Mouse (Mus musculus) heart, embryonic 10.5 days (tissue): ENCODE results near the gene Pcbp1. TPM values are rescaled to one million over a fixed set of nuclear protein-coding genes. Genes with fewer than 3 reads are reported as not detected.

Source experiments
- DNase-seq: peaks from one replicate; pipeline ENCODE4 v3.0.0-alpha.2; 2017; ENCODE audit warnings: low spot score
- H3K27ac ChIP-seq: fragments of 300-500 bp; sonication (generic); 2 replicates; pipeline ENCODE4 v1.5.1; 2016; ENCODE audit warnings: mild to moderate bottlenecking
- H3K27me3 ChIP-seq: fragments of 300-500 bp; sonication (generic); 2 replicates; pipeline ENCODE4 v1.6.1; 2016; ENCODE audit warnings: mild to moderate bottlenecking; ENCODE audit not compliant: poor library complexity, insufficient read depth, severe bottlenecking
- H3K36me3 ChIP-seq: fragments of 300-500 bp; sonication (generic); 2 replicates; pipeline ENCODE4 v1.6.1; 2016; ENCODE audit warnings: mild to moderate bottlenecking, moderate library complexity
- H3K4me1 ChIP-seq: fragments of 300-500 bp; sonication (generic); 2 replicates; pipeline ENCODE4 v1.6.1; 2016; ENCODE audit warnings: mild to moderate bottlenecking
- H3K4me3 ChIP-seq: fragments of 300-500 bp; sonication (generic); 2 replicates; pipeline ENCODE4 v1.5.1; 2016; ENCODE audit warnings: mild to moderate bottlenecking, moderate library complexity
- H3K9me3 ChIP-seq: fragments of 300-500 bp; sonication (generic); 2 replicates; pipeline ENCODE4 v1.6.1; 2016; ENCODE audit warnings: mild to moderate bottlenecking, moderate library complexity
- WGBS: fragments of 180-500 bp; shearing (Covaris S2); methylation state at CpG from one replicate; pipeline ENCODE4 v1.1.7; 2016; 5-methylcytosine and 5-hydroxymethylcytosine counted together
- polyA plus RNA-seq: library from polyadenylated mRNA; unstranded; fragments of >200 nt; fragmentation: Nextera tagmentation; extraction: Ambion mirVana; gene quantifications from 2 replicates; pipeline ENCODE4 v1.2.1, GENCODE M21; 2016

The Pcbp1 gene
- polyA plus RNA-seq, 1 experiment from 2014 or later = 428 TPM

DNA sequence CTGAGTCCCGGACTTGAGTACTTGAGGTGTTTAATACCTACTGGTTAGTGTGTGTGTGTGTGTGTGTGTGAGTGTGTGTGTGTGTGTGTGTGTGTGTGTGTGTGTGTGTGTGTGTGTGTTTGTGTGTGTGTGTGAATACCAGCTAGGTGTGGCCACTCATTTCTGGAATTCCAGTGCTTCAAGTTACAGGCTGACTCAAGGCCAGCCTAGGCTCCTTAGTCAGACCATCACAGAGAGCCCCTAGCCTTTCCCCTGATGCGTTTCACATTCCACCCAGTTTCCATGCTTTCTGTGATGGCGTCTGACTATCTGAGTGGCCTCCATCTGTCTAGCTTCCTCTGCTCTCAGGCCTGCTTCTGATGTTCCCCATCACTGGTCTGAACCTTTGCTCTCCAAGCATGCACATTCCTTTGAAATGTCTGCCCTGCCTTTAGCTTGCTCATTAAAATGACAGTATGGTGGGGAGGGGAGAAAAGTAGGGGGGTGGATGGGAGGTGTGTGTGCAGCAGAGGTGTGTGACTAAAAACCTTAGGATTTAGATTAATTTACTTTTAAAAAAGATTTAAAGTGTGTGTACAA lies 6.3 kb downstream of the Pcbp1 start:
- Histone ChIP-seq H3K4me1 (peaks cover 19% of the 10 kb centered on the region), H3K4me3 (no peak overlapping the region), H3K36me3 (peaks cover 25% of the 10 kb centered on the region), H3K27ac (no peak overlapping the region), H3K27me3 (no peaks in the 10 kb centered on the region), H3K9me3 (no peaks in the 10 kb centered on the region)
- 66% methylated on average over 3 of the region's 3 CpGs for WGBS
- no peak for DNase-seq

DNA sequence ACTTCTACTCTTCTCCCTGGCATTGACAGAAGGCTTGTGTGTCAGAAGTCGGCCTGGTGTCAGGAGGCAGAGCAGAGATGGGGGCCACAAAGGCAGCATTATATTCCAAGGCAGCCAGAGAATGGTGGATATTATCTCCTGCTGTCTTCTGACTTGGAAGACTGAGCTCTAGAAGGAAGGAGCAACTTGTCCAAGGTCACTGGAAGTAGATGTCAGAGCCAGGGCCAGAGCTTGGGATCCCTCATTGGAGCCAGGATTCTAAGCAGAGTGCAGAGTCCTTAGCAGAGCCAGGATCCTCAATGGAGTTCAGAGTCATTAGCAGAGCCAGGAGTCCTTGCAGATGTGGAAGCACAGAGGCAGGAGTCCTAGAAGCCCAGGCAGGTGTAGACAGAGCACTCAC lies 10.1 kb downstream of the Pcbp1 start:
- no peaks in the 10 kb centered on the region for H3K27me3 ChIP-seq
- WGBS = 68% methylated on average over 1 of the region's 1 CpGs
- 0 out of 2 replicates have a peak, but pooled peaks cover 3% of the 10 kb centered on the region for H3K4me1 ChIP-seq
- DNase-seq = no peak
- no peak overlapping the region for H3K4me3 ChIP-seq
- 0 out of 2 replicates have a peak overlapping the region, but pooled peaks have one; percentile 4 for H3K27ac ChIP-seq
- H3K36me3 ChIP-seq = peaks cover under 1% of the 10 kb centered on the region; the same call in 1 of the 2 replicates
- H3K9me3 ChIP-seq = no peaks in the 10 kb centered on the region

DNA sequence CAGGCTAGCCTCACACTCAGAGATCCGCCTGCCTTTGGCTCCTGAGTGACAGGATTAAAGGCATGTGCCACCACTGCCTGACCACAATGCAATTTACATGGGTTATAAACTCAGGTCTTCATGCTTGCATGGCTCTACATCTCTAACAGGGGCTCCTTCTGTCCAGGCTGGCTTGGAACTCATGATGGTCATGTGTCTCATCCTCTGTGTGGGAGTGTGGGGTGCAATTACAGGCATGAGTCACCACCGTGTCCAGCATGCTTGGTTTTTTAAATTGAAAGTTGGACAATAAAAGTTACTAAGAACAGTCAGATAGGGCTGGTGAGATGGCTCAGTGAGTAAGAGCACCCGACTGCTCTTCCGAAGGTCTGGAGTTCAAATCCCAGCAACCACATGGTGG lies 12.8 kb downstream of the Pcbp1 start:
- no peak overlapping the region for H3K4me3 ChIP-seq
- no peak overlapping the region for H3K27ac ChIP-seq
- DNase-seq = no peak
- no peaks in the 10 kb centered on the region for H3K9me3 ChIP-seq
- no peaks in the 10 kb centered on the region for H3K36me3 ChIP-seq
- no peaks in the 10 kb centered on the region for H3K27me3 ChIP-seq
- WGBS = 92% methylated on average over 4 of the region's 4 CpGs
- no peaks in the 10 kb centered on the region for H3K4me1 ChIP-seq

DNA sequence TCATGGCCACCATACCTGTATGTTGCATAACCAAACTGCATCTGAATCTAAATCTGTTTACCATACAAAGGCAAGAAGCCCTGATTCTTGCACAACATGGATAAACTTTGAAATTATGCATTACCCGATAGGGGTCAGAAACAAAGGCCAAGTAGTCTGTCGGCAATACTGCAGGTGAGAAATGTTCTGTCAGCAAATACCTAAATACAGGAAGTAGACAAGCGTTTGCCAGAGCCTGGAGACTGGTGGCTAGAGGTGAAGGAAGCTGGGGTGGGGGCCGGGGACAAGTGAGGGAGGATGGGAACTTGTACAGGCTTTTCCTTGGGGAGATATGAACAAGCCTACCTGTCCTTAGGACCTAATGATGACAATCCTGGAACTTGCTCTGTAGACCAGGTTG lies 15.1 kb downstream of the Pcbp1 start:
- H3K27me3 ChIP-seq = no peaks in the 10 kb centered on the region
- no peaks in the 10 kb centered on the region for H3K36me3 ChIP-seq
- H3K4me1 ChIP-seq = no peaks in the 10 kb centered on the region; the same call in 1 of the 2 replicates
- 70% methylated on average over 4 of the region's 4 CpGs for WGBS
- no peaks in the 10 kb centered on the region for H3K9me3 ChIP-seq
- no peak for DNase-seq
- H3K27ac ChIP-seq = no peak overlapping the region
- no peak overlapping the region for H3K4me3 ChIP-seq

DNA sequence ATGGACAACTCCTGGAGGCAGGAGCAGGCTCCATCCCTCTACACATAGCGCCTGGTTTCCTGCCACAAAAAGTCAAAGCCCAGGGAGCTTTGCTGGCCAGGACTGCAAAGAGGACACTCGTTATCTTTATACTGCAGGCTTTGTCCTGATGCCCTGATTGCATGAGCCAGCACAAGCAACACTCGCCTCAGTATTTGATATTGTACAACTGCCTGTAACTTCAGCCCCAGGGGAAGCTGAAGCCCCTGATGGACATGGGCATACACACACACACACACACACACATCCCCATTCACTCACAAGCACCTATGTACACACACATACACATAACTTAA lies 16.3 kb downstream of the Pcbp1 start:
- Histone ChIP-seq H3K4me1 (no peaks in the 10 kb centered on the region; the same call in 1 of the 2 replicates), H3K27me3 (no peaks in the 10 kb centered on the region), H3K4me3 (no peak overlapping the region), H3K9me3 (no peaks in the 10 kb centered on the region), H3K36me3 (no peaks in the 10 kb centered on the region), H3K27ac (no peak overlapping the region)
- WGBS = 51% methylated on average over 3 of the region's 3 CpGs
- no peak for DNase-seq

DNA sequence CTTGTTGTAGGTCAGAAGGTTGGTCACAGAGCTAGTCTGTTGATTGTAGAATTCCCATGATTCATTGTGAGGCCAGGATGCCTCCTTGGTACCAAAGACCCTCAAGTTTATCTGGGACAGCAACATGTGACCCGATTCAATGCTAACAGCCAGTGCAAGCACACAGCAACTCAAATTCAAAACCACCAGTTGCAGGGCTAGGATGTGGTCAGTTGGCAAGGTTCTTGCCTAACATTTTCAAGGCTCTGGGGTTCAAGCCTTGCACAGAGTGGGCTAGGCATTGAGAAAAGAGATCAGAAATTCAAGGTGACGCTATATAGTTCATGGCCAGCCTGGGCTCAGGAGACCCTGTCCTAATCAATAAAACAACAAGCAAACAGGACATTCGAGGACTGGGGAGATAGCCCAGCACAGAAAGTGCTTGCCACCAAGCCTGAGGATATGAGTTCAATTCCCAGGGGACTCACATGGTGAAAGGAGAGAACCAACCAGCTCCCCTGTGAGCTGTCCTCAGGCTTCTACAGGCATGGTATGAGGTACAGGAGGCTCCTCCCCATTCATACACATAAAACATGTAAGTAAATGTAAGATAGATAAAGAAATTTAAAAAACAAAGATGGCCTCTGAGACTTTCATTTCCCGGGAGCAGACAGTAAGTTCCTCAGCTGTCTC lies 16.8 kb downstream of the Pcbp1 start:
- Histone ChIP-seq H3K4me3 (no peak overlapping the region), H3K27ac (no peak overlapping the region), H3K4me1 (no peaks in the 10 kb centered on the region; the same call in 1 of the 2 replicates), H3K27me3 (no peaks in the 10 kb centered on the region), H3K36me3 (no peaks in the 10 kb centered on the region), H3K9me3 (no peaks in the 10 kb centered on the region)
- WGBS = 66% methylated on average over 4 of the region's 4 CpGs
- no peak for DNase-seq

DNA sequence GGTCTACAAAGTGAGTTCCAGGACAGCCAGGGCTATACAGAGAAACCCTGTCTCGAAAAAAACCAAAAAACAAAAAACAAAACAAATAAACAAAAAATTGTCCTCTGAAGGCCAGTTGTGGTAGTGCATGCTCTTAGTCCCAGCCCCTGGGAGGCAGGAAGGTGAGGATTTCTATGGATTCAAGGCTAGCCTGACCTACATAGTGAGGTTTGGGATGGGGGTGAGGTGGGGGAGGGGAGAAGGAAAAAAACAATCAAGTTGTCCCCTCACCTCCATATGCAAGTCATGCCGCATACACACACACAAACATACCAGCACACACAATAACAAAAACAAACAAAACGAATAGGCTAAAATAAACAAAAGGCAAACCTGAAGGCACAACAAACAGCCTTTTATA lies 17.4 kb downstream of the Pcbp1 start:
- no peaks in the 10 kb centered on the region for H3K36me3 ChIP-seq
- DNase-seq = no peak
- H3K27ac ChIP-seq = no peak overlapping the region
- no peaks in the 10 kb centered on the region; the same call in 1 of the 2 replicates for H3K4me1 ChIP-seq
- no peaks in the 10 kb centered on the region for H3K9me3 ChIP-seq
- 81% methylated on average over 3 of the region's 3 CpGs for WGBS
- H3K4me3 ChIP-seq = no peak overlapping the region
- no peaks in the 10 kb centered on the region for H3K27me3 ChIP-seq

DNA sequence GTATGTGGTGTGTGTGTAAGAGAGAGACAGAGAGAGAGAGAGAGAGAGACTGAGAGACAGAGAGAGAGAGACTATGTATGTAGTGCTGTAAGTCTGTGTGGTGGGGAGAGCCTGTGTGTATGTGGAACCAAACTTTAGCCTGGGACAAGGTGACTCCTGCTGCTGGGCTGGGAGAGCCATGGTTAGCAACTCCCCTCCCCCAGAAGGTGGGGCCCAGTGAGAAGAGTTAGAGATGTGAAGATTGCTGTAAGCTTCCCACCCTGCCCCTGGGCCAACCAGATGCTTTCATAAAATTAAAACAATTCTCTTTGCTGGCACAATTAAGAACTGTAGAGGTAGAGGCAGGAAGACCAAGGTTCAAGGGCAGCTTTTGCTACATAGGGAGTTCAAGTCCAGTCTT lies 19.0 kb downstream of the Pcbp1 start:
- no peak overlapping the region for H3K27ac ChIP-seq
- no peaks in the 10 kb centered on the region; the same call in 1 of the 2 replicates for H3K4me1 ChIP-seq
- no peak for DNase-seq
- H3K27me3 ChIP-seq = no peaks in the 10 kb centered on the region
- no peak overlapping the region for H3K4me3 ChIP-seq
- H3K36me3 ChIP-seq = no peaks in the 10 kb centered on the region
- no peaks in the 10 kb centered on the region for H3K9me3 ChIP-seq

DNA sequence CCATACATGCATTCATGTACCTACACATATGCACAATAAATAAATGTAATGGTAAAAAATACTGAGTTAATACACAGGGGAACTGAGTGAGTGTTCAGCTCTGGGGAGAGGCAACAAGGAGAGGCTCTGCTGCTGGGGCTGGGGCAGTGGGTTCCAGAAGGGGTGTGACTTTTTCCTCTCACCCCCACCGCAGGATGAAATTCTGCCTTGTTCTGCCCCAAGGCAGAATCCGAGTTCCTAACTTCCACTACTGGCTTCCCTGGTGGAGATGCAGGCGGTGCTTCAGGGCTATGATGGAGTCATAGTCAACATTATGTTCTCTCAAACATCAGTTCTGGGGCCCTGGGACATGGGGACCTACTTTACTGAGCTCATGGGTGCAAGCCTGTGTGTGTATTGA lies 19.8 kb downstream of the Pcbp1 start:
- Histone ChIP-seq H3K4me1 (no peaks in the 10 kb centered on the region; the same call in 1 of the 2 replicates), H3K36me3 (no peaks in the 10 kb centered on the region), H3K4me3 (no peak overlapping the region), H3K27ac (no peak overlapping the region), H3K27me3 (no peaks in the 10 kb centered on the region), H3K9me3 (no peaks in the 10 kb centered on the region)
- DNase-seq = no peak
- WGBS = 78% methylated on average over 3 of the region's 3 CpGs

DNA sequence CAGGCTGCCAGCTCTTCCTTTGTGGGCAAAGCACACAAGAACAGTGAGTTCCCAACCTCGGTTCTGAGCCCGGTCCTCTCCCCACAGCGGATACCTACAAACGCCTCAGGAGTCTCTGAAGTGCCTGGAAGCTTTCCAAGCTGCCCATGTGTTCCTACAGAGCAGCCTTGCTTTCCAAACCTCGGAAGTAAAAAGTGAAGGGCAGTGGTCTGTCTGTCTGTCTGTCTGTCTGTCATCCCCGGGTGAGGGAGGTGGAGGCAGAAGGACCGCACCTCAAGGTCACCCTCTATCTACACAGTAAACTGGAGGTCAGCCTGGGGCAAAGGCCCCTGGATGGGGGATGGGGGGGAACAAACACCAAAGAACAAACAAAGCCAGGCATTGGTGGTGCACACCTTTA lies 20.4 kb downstream of the Pcbp1 start:
- no peaks in the 10 kb centered on the region for H3K9me3 ChIP-seq
- no peak overlapping the region for H3K4me3 ChIP-seq
- WGBS = 67% methylated on average over 7 of the region's 7 CpGs
- DNase-seq = no peak
- H3K27me3 ChIP-seq = no peaks in the 10 kb centered on the region
- H3K4me1 ChIP-seq = no peaks in the 10 kb centered on the region; the same call in 1 of the 2 replicates
- H3K36me3 ChIP-seq = no peaks in the 10 kb centered on the region
- no peak overlapping the region for H3K27ac ChIP-seq

DNA sequence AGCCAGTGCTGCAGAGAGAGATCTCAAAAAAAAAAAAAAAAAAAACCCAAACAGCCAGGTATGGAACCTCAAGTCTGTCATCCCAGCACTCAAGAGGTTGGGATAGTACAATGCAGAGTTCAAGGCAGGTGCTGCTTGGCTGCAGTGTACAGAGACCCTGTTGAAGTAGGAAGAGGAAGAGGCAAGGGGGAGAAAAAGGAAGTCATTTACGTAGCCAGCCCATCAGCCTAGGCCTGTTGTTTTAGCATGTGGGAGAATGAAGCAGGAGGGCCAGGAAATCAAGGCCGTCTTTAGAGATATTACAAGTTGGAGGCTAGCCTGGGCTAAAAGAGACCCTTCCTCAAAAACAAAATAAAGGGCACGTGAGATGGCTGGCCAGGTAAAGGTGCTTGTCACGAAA lies 22.6 kb downstream of the Pcbp1 start:
- Histone ChIP-seq H3K4me3 (no peak overlapping the region), H3K27ac (no peak overlapping the region), H3K4me1 (peaks cover 11% of the 10 kb centered on the region), H3K27me3 (no peaks in the 10 kb centered on the region), H3K9me3 (no peaks in the 10 kb centered on the region), H3K36me3 (no peaks in the 10 kb centered on the region)
- WGBS = 76% methylated on average over 4 of the region's 4 CpGs
- no peak for DNase-seq

DNA sequence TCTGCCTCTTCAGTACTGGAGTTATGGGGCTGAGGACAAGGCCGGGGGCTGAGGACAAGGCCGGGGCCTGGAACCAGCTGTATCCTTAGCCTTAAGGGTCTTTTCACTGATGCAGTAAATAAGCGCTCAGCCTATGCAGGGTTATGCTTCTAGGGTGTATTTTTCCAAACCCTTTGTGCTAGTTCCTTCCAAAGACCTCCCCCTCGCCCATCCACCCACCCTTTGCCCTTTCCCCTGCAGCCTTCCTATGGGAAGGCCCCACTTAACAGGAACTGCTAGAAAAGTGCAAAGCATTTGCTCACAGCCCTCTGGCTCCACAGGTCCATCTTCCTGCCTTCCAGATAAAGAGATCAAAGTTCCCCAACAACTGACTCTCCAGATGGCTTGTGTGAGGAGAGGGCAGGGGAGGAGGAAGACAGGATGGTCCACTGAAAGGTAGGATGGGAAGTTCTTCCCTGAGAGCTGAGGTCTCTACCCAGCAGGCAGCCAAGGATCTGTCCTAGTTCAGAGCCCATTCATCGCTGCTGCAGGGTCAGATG lies 26.5 kb downstream of the Pcbp1 start:
- no peaks in the 10 kb centered on the region for H3K27me3 ChIP-seq
- no peak overlapping the region for H3K4me3 ChIP-seq
- H3K4me1 ChIP-seq = peaks cover 34% of the 10 kb centered on the region
- no peaks in the 10 kb centered on the region for H3K36me3 ChIP-seq
- DNase-seq = no peak
- 62% methylated on average over 5 of the region's 5 CpGs for WGBS
- H3K27ac ChIP-seq = peak overlapping the region; percentile 72
- no peaks in the 10 kb centered on the region for H3K9me3 ChIP-seq

DNA sequence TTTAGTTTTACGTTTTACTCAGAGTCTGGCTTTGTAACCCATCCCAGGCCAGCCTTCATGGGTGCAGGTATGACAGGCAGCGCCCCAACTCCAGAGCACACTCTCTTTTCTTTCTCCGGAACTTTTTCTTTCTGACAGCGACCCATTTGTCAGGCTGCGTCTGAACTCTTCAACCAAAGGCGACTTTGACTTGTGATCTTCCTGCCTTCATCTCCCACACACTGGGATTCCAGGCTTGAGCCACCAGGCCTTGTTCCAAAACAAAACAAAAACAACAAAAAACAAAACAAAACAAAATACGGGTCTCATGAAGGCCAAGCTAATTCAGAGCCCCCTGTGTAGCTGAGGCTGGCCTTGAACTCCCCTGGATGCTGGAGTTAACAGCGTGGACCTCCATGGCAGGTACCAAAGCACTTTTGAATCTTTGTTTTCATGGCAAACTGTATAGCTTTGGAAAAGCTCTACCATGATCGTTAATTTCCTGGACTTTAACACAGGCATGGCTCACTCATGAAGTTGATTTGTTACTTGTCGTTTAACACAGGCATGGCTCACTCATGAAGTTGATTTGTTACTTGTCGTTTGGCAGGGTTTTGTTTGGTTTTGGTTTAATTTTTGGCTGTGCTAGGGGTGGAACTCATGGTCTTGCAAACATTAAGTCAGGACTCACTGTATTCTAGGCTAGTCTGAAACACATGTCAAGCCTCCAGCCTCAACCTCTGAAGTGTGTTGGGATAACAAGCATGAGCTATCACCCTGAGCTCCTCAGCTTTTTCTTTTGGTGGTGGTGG lies 28.0 kb downstream of the Pcbp1 start:
- Histone ChIP-seq H3K9me3 (no peaks in the 10 kb centered on the region), H3K4me1 (peaks cover 38% of the 10 kb centered on the region), H3K27me3 (no peaks in the 10 kb centered on the region), H3K27ac (peak overlapping the region; percentile 84), H3K36me3 (no peaks in the 10 kb centered on the region), H3K4me3 (peak overlapping the region; percentile 37)
- no peak for DNase-seq
- WGBS = 69% methylated on average over 11 of the region's 11 CpGs
